Mouse (Mus musculus) small intestine, adult 2 months (tissue): Measurements from ENCODE around the gene Micu1.

ENCODE experiments used
- CTCF ChIP-seq: fragments of 200-500 bp; IDR thresholded peaks from 2 replicates; pipeline ENCODE4 v1.5.1; 2012; ENCODE audit warnings: low read depth, mild to moderate bottlenecking, control low read depth, inconsistent platforms, low read length, moderate library complexity, mixed read lengths; ENCODE audit not compliant: insufficient replicate concordance, insufficient read length; ENCODE audit errors: extremely low read depth
- POLR2A ChIP-seq: fragments of 200-500 bp; IDR thresholded peaks from 2 replicates; pipeline ENCODE4 v1.6.1; 2012; ENCODE audit warnings: low read depth, mild to moderate bottlenecking, control low read depth, inconsistent platforms, low read length, moderate library complexity

GRCm38 (mm10) chr10:59791896-59792295, 89.6 kb downstream of the Micu1 start:
- TF ChIP-seq CTCF: no peak
- TF ChIP-seq POLR2A: no peak
